ENCODE assay signal across 11 mouse cellular contexts in the genomic region with DNA sequence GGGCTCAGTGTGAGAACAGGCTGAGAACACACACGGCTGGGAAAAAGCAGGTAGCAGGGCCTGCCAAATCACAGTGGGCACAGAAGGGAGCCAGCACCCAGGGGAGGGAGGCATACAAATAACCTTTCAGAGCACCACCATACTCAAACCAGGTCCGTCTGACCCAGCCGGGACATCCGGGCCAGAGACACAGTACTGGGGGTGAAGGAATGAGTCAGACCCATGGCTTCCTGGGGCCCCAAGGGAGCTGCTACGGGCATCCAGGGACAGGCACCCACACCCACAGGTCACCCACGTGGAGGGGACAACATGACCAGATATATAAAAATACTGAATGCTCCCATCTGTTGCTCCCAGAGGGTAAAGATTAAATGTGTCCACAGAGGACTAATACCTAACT. TPM values are rescaled to one million over a fixed set of nuclear protein-coding genes. Genes with fewer than 3 reads are reported as not detected.
DNase-seq lines count a peak whose midpoint lies in the region; ATAC-seq and TF ChIP-seq lines count a peak whose summit lies in the region.
"Had no signal": no experiment of that assay in that cellular context is flagged by ENCODE, and none has a peak within 500 bp of the region (broad histone marks: within the 10 kb centered on the region; RNA-seq: fewer than 3 reads in every experiment).

No protein-coding gene starts in this region.

- H3K36me3 ChIP-seq in forebrain, embryonic 13.5 days (ENCODE audit: poor library complexity, severe bottlenecking): no peaks in the 10 kb centered on the region
- H3K36me3 ChIP-seq in forebrain, embryonic 11.5 days (ENCODE audit: control insufficient read depth, insufficient read depth, low read length): no peaks in the 10 kb centered on the region
- no peaks in the 10 kb centered on the region; the same call in none of the 2 replicates for H3K36me3 ChIP-seq in limb, embryonic 13.5 days
- H3K36me3 ChIP-seq in limb, embryonic 10.5 days: no peaks in the 10 kb centered on the region
- H3K36me3 ChIP-seq in E14TG2a.4 (ENCODE audit: insufficient read depth, low read length): peaks cover 45% of the 10 kb centered on the region
- H3K36me3 ChIP-seq in small intestine, adult 2 months (ENCODE audit: control insufficient read depth, insufficient read depth, low read length): peaks cover 13% of the 10 kb centered on the region

- ATAC-seq in forebrain, embryonic 13.5 days: no peak
- no peak for ATAC-seq in forebrain, embryonic 11.5 days (replicated peaks; ENCODE audit: low FRiP score)
- ATAC-seq in limb, embryonic 13.5 days (ENCODE audit: low FRiP score, low read depth): no peak

- TF ChIP-seq CTCF in E14TG2a.4 (conservative IDR thresholded peaks at IDR 0.05; ENCODE audit: low read length): no peak
- no peak for TF ChIP-seq CTCF in small intestine, adult 2 months (IDR thresholded peaks at IDR 0.05; ENCODE audit: extremely low read depth, insufficient read length, insufficient replicate concordance, low read depth, low read length)

- no peak overlapping the region for H3K4me3 ChIP-seq in forebrain, embryonic 13.5 days
- no peak overlapping the region for H3K4me3 ChIP-seq in forebrain, embryonic 11.5 days (ENCODE audit: low read depth, low read length)
- no peak overlapping the region for H3K4me3 ChIP-seq in limb, embryonic 13.5 days
- no peak overlapping the region for H3K4me3 ChIP-seq in limb, embryonic 10.5 days
- peak overlapping the region; percentile 94 for H3K4me3 ChIP-seq in E14TG2a.4 (replicated peaks; ENCODE audit: low read length)
- peak overlapping the region; percentile 23 for H3K4me3 ChIP-seq in small intestine, adult 2 months (ENCODE audit: low read depth, low read length)
- H3K4me3 ChIP-seq: limb, embryonic 15.5 days had no signal

- WGBS in forebrain, embryonic 13.5 days: 81% methylated on average over 6 of the region's 6 CpGs
- 81% methylated on average over 6 of the region's 6 CpGs for WGBS in forebrain, embryonic 11.5 days
- 79% methylated on average over 6 of the region's 6 CpGs for WGBS in limb, embryonic 13.5 days
- WGBS in limb, embryonic 10.5 days: 79% methylated on average over 6 of the region's 6 CpGs
- WGBS in small intestine, adult 2 months: 65% methylated on average over 6 of the region's 6 CpGs

- no peak for DNase-seq in forebrain, embryonic 11.5 days (ENCODE audit: low spot score)
- no peak for DNase-seq in limb, embryonic 10.5 days (ENCODE audit: low spot score)
- no peak for DNase-seq in gastrocnemius, postnatal 14 days
- DNase-seq: kidney, adult 9 months; lung, postnatal 10 days; retina, postnatal 1 day had no signal

- H3K9ac ChIP-seq in forebrain, embryonic 13.5 days: peak overlapping the region; percentile 21; the same call in 1 of the 2 replicates
- H3K9ac ChIP-seq in forebrain, embryonic 11.5 days (ENCODE audit: low read length): no peak overlapping the region
- H3K9ac ChIP-seq in limb, embryonic 13.5 days: 0 out of 2 replicates have a peak overlapping the region, but pooled peaks have one; percentile 26
- H3K9ac ChIP-seq: limb, embryonic 15.5 days had no signal

- intact Hi-C loops in gastrocnemius, postnatal 14 days (cut with DNase I; ENCODE audit: low total_unique reads): no loop called here

- peaks cover 16% of the 10 kb centered on the region for H3K4me1 ChIP-seq in forebrain, embryonic 13.5 days
- H3K4me1 ChIP-seq in forebrain, embryonic 11.5 days (replicated peaks; ENCODE audit: control insufficient read depth, insufficient read depth, low read length): peaks cover 5% of the 10 kb centered on the region; the same call in 1 of the 2 replicates
- H3K4me1 ChIP-seq in limb, embryonic 13.5 days: peaks cover 22% of the 10 kb centered on the region
- peaks cover 6% of the 10 kb centered on the region for H3K4me1 ChIP-seq in limb, embryonic 10.5 days
- H3K4me1 ChIP-seq in E14TG2a.4 (replicated peaks; ENCODE audit: low read depth, low read length): peaks cover 89% of the 10 kb centered on the region
- peaks cover 35% of the 10 kb centered on the region for H3K4me1 ChIP-seq in small intestine, adult 2 months (ENCODE audit: control insufficient read depth, insufficient read depth, insufficient read length, low read length)

- TF ChIP-seq POLR2A in small intestine, adult 2 months (IDR thresholded peaks at IDR 0.05; ENCODE audit: low read depth, low read length): no peak

- no peak overlapping the region for H3K27ac ChIP-seq in forebrain, embryonic 13.5 days
- no peak overlapping the region for H3K27ac ChIP-seq in forebrain, embryonic 11.5 days (ENCODE audit: low read depth, low read length)
- no peak overlapping the region for H3K27ac ChIP-seq in limb, embryonic 13.5 days
- no peak overlapping the region for H3K27ac ChIP-seq in limb, embryonic 10.5 days
- H3K27ac ChIP-seq in small intestine, adult 2 months (ENCODE audit: insufficient read depth, low read depth, low read length): peak overlapping the region; percentile 30; the same call in 1 of the 2 replicates
- H3K27ac ChIP-seq: limb, embryonic 15.5 days had no signal

- no peak overlapping the region for H3K4me2 ChIP-seq in forebrain, embryonic 13.5 days
- H3K4me2 ChIP-seq in forebrain, embryonic 11.5 days (ENCODE audit: low read depth, low read length, severe bottlenecking): no peak overlapping the region
- H3K4me2 ChIP-seq in limb, embryonic 13.5 days (replicated peaks): no peak overlapping the region
- H3K4me2 ChIP-seq: limb, embryonic 15.5 days had no signal

- no peaks in the 10 kb centered on the region for H3K27me3 ChIP-seq in forebrain, embryonic 13.5 days
- H3K27me3 ChIP-seq in forebrain, embryonic 11.5 days (ENCODE audit: control insufficient read depth, insufficient read depth, low read length): no peaks in the 10 kb centered on the region
- no peaks in the 10 kb centered on the region for H3K27me3 ChIP-seq in limb, embryonic 13.5 days
- no peaks in the 10 kb centered on the region for H3K27me3 ChIP-seq in limb, embryonic 10.5 days (ENCODE audit: low read depth, poor library complexity, severe bottlenecking)
- H3K27me3 ChIP-seq in E14TG2a.4 (ENCODE audit: insufficient read depth, low read length): no peaks in the 10 kb centered on the region
- H3K27me3 ChIP-seq in small intestine, adult 2 months (ENCODE audit: control insufficient read depth, insufficient read depth, low read length): no peaks in the 10 kb centered on the region
- H3K27me3 ChIP-seq: limb, embryonic 15.5 days had no signal

- H3K9me3 ChIP-seq in forebrain, embryonic 13.5 days (replicated peaks): no peaks in the 10 kb centered on the region
- no peaks in the 10 kb centered on the region for H3K9me3 ChIP-seq in forebrain, embryonic 11.5 days (ENCODE audit: control insufficient read depth, low read length)
- H3K9me3 ChIP-seq in limb, embryonic 13.5 days: no peaks in the 10 kb centered on the region
- no peaks in the 10 kb centered on the region for H3K9me3 ChIP-seq in limb, embryonic 10.5 days (replicated peaks)
- H3K9me3 ChIP-seq in E14TG2a.4 (ENCODE audit: low read length): no peaks in the 10 kb centered on the region
- H3K9me3 ChIP-seq: limb, embryonic 15.5 days had no signal

RNA-seq across cellular contexts. Expression of gene Tnip1, which starts 10.1 kb away (rescaled TPM):
- 10.4 and 10.8 TPM in 2 replicates for polyA plus RNA-seq in forebrain, embryonic 13.5 days (2015; fragmentation: Nextera tagmentation; extraction: Ambion mirVana)
- 9.4 and 10.3 TPM in 2 replicates for polyA plus RNA-seq in forebrain, embryonic 11.5 days (2014; fragmentation: Nextera tagmentation; extraction: Ambion mirVana)
- 22.4 and 23.3 TPM in 2 replicates for polyA plus RNA-seq in limb, embryonic 13.5 days (2015; fragmentation: Nextera tagmentation; extraction: Ambion mirVana)
- polyA plus RNA-seq in limb, embryonic 10.5 days (2016; fragmentation: Nextera tagmentation; extraction: Ambion mirVana): 10.0 and 14.0 TPM in 2 replicates
- polyA plus RNA-seq in small intestine, adult 2 months (2012; rRNA removed): 47.9 and 122 TPM in 2 replicates
- 10 to 100 TPM; 28.8 to 31.1 TPM for total RNA-seq in gastrocnemius, postnatal 14 days (2021)

RNA-seq across cellular contexts. Expression of gene Gpx3, which starts 50.4 kb away (rescaled TPM):
- 17.9 and 20.8 TPM in 2 replicates for polyA plus RNA-seq in forebrain, embryonic 13.5 days (2015; fragmentation: Nextera tagmentation; extraction: Ambion mirVana)
- polyA plus RNA-seq in forebrain, embryonic 11.5 days (2014; fragmentation: Nextera tagmentation; extraction: Ambion mirVana): 52.8 and 61.6 TPM in 2 replicates
- polyA plus RNA-seq in limb, embryonic 13.5 days (2015; fragmentation: Nextera tagmentation; extraction: Ambion mirVana): 33.5 and 34.6 TPM in 2 replicates
- 52.0 and 60.7 TPM in 2 replicates for polyA plus RNA-seq in limb, embryonic 10.5 days (2016; fragmentation: Nextera tagmentation; extraction: Ambion mirVana)
- 52.2 and 90.3 TPM in 2 replicates for polyA plus RNA-seq in small intestine, adult 2 months (2012; rRNA removed)
- 10 to 100 TPM; 19.0 to 22.6 TPM for total RNA-seq in gastrocnemius, postnatal 14 days (2021)

Comparison
In these comparisons a context has a peak if more than half of its experiments do, and no peak if none do; other contexts are left out.
1. H3K4me3 ChIP-seq: peak in E14TG2a.4 (single experiment) and small intestine, adult 2 months (single experiment); none in forebrain, embryonic 13.5 days (single experiment), forebrain, embryonic 11.5 days (single experiment), limb, embryonic 13.5 days (single experiment) and limb, embryonic 10.5 days (single experiment).